Mouse (Mus musculus): ENCODE data around the gene Stxbp6. TPM values are rescaled to one million over a fixed set of nuclear protein-coding genes. Genes with fewer than 3 reads are reported as not detected.
A peak's percentile ranks its signal among the peaks of the same experiment; 100 is the strongest.

Gene Stxbp6
- polyA plus RNA-seq, 2 experiments, result 10.2 to 14.9 TPM

DNA sequence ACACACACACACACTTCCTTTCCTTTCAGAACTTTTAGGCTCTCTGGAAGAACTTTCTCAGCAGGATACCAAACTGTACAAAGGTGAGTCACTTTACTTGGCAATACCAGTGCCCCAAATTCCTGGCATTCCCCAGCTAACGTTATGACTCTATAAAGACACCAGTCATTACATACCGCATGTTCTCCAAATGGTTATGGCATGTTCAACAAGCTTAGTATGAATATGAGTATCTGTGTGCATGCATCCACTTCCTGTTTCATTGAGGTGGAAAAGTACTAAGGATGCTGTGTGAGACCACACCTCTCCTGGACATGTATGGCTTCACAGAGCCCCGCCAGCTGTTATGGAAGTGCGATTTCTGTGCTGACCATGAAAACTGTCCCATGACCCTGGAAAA, 27.3 kb downstream of the Stxbp6 start:
- Histone ChIP-seq H3K4me2 (replicated peaks; ENCODE audit: low read depth, low read length, severe bottlenecking) (no peak overlapping the region), H3K9me3 (ENCODE audit: control insufficient read depth, low read length) (no peaks in the 10 kb centered on the region), H3K27ac (replicated peaks; ENCODE audit: low read depth, low read length) (no peak overlapping the region), H3K4me1 (ENCODE audit: control insufficient read depth, insufficient read depth, low read length) (peaks cover 15% of the 10 kb centered on the region), H3K36me3 (ENCODE audit: control insufficient read depth, insufficient read depth, low read length) (no peaks in the 10 kb centered on the region), H3K9ac (ENCODE audit: low read depth, low read length, severe bottlenecking) (no peak overlapping the region), H3K4me3 (replicated peaks; ENCODE audit: low read length) (no peak overlapping the region), H3K27me3 (ENCODE audit: control insufficient read depth, insufficient read depth, low read length) (no peaks in the 10 kb centered on the region)
- WGBS, result 37% methylated on average over 4 of the region's 4 CpGs
- DNase-seq (ENCODE audit: low spot score) (peak; percentile 29), ATAC-seq (ENCODE audit: low FRiP score, low read depth) (peak; percentile 63)
- TF ChIP-seq POLR2A (IDR thresholded peaks at IDR 0.05; ENCODE audit: borderline replicate concordance, extremely low read depth, insufficient read depth, insufficient read length), result no peak

DNA sequence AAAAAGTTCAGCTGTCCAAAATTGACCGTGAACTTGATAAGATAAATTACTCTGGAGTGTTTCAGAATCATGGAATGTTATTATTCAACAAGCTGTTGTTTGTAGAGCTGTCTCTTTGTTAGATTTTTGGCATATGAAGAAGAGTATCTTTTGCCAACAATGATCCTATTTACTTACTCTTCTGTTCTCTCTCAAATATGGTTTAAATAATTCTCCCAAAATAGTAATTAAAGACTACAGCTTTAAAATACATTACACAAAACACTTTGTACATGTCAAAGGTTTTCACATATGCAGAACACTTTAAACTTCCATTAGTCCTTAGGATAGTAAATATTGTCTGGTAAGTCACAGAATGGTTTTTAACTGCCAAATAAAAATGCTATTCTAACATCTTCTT, 29.9 kb downstream of the Stxbp6 start:
- no peaks in the 10 kb centered on the region for H3K36me3 ChIP-seq (ENCODE audit: control insufficient read depth, insufficient read depth, low read length)
- no peak for ATAC-seq (ENCODE audit: low FRiP score, low read depth)
- H3K9ac ChIP-seq (ENCODE audit: low read depth, low read length, severe bottlenecking), result no peak overlapping the region
- no peaks in the 10 kb centered on the region for H3K27me3 ChIP-seq (ENCODE audit: control insufficient read depth, insufficient read depth, low read length)
- no peak overlapping the region for H3K27ac ChIP-seq (replicated peaks; ENCODE audit: low read depth, low read length)
- WGBS, result 84% methylated on average over 1 of the region's 1 CpGs
- no peak for DNase-seq (ENCODE audit: low spot score)
- no peak overlapping the region for H3K4me3 ChIP-seq (replicated peaks; ENCODE audit: low read length)
- no peak for TF ChIP-seq POLR2A (IDR thresholded peaks at IDR 0.05; ENCODE audit: borderline replicate concordance, extremely low read depth, insufficient read depth, insufficient read length)
- H3K4me2 ChIP-seq (replicated peaks; ENCODE audit: low read depth, low read length, severe bottlenecking), result no peak overlapping the region
- H3K4me1 ChIP-seq (ENCODE audit: control insufficient read depth, insufficient read depth, low read length), result peaks cover 15% of the 10 kb centered on the region
- no peaks in the 10 kb centered on the region for H3K9me3 ChIP-seq (ENCODE audit: control insufficient read depth, low read length)

DNA sequence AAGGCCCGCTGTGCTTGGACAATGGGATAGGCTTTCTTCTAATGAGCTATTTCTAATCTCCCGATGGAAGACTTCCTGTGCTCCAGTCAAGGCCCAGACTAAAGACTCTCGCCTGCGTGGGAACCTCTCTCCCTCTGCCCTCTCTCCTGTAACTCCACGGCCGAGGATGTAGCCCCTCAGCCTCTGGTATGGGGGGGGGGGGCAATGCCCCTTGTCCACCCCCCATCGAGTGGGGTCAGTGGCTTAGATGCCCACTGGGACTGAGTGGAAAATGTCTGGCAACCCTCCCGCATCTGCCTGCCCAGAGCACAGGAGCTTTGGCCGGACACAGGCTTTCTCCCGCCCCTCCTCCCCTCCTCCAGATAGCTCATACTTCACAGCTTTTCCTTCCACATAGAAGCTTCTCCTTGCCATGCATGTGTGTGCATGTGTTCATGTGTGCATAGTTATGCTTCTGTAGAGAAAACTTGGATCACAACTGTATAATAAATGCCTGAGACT, 31.9 kb downstream of the Stxbp6 start:
- no peak overlapping the region for H3K4me2 ChIP-seq (replicated peaks; ENCODE audit: low read depth, low read length, severe bottlenecking)
- no peaks in the 10 kb centered on the region for H3K27me3 ChIP-seq (ENCODE audit: control insufficient read depth, insufficient read depth, low read length)
- peaks cover 15% of the 10 kb centered on the region for H3K4me1 ChIP-seq (ENCODE audit: control insufficient read depth, insufficient read depth, low read length)
- DNase-seq (ENCODE audit: low spot score), result no peak
- H3K9me3 ChIP-seq (ENCODE audit: control insufficient read depth, low read length), result no peaks in the 10 kb centered on the region
- ATAC-seq (ENCODE audit: low FRiP score, low read depth), result no peak
- no peak overlapping the region for H3K9ac ChIP-seq (ENCODE audit: low read depth, low read length, severe bottlenecking)
- no peaks in the 10 kb centered on the region for H3K36me3 ChIP-seq (ENCODE audit: control insufficient read depth, insufficient read depth, low read length)
- TF ChIP-seq POLR2A (IDR thresholded peaks at IDR 0.05; ENCODE audit: borderline replicate concordance, extremely low read depth, insufficient read depth, insufficient read length), result no peak
- no peak overlapping the region for H3K27ac ChIP-seq (replicated peaks; ENCODE audit: low read depth, low read length)
- WGBS, result 81% methylated on average over 10 of the region's 10 CpGs
- no peak overlapping the region for H3K4me3 ChIP-seq (replicated peaks; ENCODE audit: low read length)

DNA sequence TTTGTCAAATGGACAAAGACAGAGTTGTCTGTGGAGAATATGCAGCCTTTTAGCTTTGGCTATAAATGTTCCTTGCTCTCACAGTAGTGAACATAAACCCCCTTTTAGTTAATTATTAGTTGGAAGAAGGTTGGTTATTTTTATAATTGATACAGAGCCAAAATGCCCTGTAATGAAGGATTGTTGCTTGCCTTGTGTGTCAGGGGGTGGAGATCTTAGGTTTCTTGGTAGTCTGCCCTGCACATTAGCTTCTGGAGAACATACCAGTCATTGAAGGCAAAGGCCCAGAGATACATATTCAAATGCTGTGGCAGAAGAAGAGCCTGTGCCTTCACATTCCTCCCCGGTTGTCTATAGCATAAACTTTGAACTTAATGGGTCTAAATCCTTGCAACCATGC, 37.0 kb downstream of the Stxbp6 start:
- H3K36me3 ChIP-seq (ENCODE audit: control insufficient read depth, insufficient read depth, low read length), result no peaks in the 10 kb centered on the region
- H3K27me3 ChIP-seq (ENCODE audit: control insufficient read depth, insufficient read depth, low read length), result no peaks in the 10 kb centered on the region
- no peaks in the 10 kb centered on the region for H3K9me3 ChIP-seq (ENCODE audit: control insufficient read depth, low read length)
- WGBS, result 65% methylated on average over 1 of the region's 1 CpGs
- H3K4me1 ChIP-seq (ENCODE audit: control insufficient read depth, insufficient read depth, low read length), result no peaks in the 10 kb centered on the region
- no peak for TF ChIP-seq POLR2A (IDR thresholded peaks at IDR 0.05; ENCODE audit: borderline replicate concordance, extremely low read depth, insufficient read depth, insufficient read length)
- no peak overlapping the region for H3K4me2 ChIP-seq (replicated peaks; ENCODE audit: low read depth, low read length, severe bottlenecking)
- ATAC-seq (ENCODE audit: low FRiP score, low read depth) (no peak), DNase-seq (ENCODE audit: low spot score) (no peak)
- H3K9ac ChIP-seq (ENCODE audit: low read depth, low read length, severe bottlenecking), result no peak overlapping the region
- no peak overlapping the region for H3K4me3 ChIP-seq (replicated peaks; ENCODE audit: low read length)
- no peak overlapping the region for H3K27ac ChIP-seq (replicated peaks; ENCODE audit: low read depth, low read length)

DNA sequence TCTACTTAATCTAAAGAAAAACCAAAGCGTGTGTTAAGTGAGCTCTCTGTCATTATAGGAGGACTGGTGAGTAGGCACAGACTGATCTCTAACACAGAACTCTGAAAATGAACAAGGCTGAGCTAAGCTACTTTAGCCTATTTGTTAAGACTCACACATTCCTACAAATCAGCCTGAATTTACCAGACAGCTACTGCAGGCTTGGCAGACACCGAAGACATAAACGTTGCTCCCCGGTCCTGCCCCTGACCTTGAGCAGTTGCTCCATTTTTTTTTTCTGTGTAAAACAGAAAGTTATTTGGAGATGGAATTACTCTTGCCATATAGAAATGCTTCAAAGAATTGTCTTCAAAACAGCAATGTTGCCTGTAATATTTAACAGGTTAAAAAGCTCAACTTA, 37.4 kb downstream of the Stxbp6 start:
- H3K27me3 ChIP-seq (ENCODE audit: control insufficient read depth, insufficient read depth, low read length), result no peaks in the 10 kb centered on the region
- H3K4me3 ChIP-seq (replicated peaks; ENCODE audit: low read length), result no peak overlapping the region
- H3K36me3 ChIP-seq (ENCODE audit: control insufficient read depth, insufficient read depth, low read length), result no peaks in the 10 kb centered on the region
- H3K27ac ChIP-seq (replicated peaks; ENCODE audit: low read depth, low read length), result no peak overlapping the region
- 54% methylated on average over 4 of the region's 4 CpGs for WGBS
- no peak for ATAC-seq (ENCODE audit: low FRiP score, low read depth)
- DNase-seq (ENCODE audit: low spot score), result no peak
- no peaks in the 10 kb centered on the region for H3K9me3 ChIP-seq (ENCODE audit: control insufficient read depth, low read length)
- no peak overlapping the region for H3K9ac ChIP-seq (ENCODE audit: low read depth, low read length, severe bottlenecking)
- TF ChIP-seq POLR2A (IDR thresholded peaks at IDR 0.05; ENCODE audit: borderline replicate concordance, extremely low read depth, insufficient read depth, insufficient read length), result no peak
- no peaks in the 10 kb centered on the region for H3K4me1 ChIP-seq (ENCODE audit: control insufficient read depth, insufficient read depth, low read length)
- H3K4me2 ChIP-seq (replicated peaks; ENCODE audit: low read depth, low read length, severe bottlenecking), result no peak overlapping the region

DNA sequence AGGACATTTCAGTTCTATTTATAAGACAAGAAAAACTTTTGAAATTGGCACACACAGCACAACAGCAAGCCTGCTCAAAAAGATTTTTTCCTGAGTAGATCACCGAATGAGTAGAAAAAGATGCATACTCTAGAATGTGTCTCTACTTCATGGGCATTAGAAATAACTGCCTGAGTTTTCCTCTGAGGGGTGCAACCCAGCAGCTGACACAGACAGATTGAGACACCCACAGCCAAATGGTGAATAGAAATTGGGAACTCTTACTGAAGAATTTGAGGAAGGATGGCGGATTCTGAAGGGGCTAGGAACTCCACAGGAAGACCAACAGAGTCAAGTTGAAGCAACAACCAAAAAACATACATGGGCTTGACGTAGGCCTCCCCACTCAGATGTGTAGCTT, 43.8 kb downstream of the Stxbp6 start:
- Histone ChIP-seq H3K9ac (ENCODE audit: low read depth, low read length, severe bottlenecking) (no peak overlapping the region), H3K9me3 (ENCODE audit: control insufficient read depth, low read length) (no peaks in the 10 kb centered on the region), H3K27me3 (ENCODE audit: control insufficient read depth, insufficient read depth, low read length) (no peaks in the 10 kb centered on the region), H3K36me3 (ENCODE audit: control insufficient read depth, insufficient read depth, low read length) (no peaks in the 10 kb centered on the region), H3K4me3 (replicated peaks; ENCODE audit: low read length) (no peak overlapping the region), H3K4me1 (ENCODE audit: control insufficient read depth, insufficient read depth, low read length) (no peaks in the 10 kb centered on the region), H3K4me2 (replicated peaks; ENCODE audit: low read depth, low read length, severe bottlenecking) (no peak overlapping the region), H3K27ac (replicated peaks; ENCODE audit: low read depth, low read length) (no peak overlapping the region)
- DNase-seq (ENCODE audit: low spot score) (no peak), ATAC-seq (ENCODE audit: low FRiP score, low read depth) (no peak)
- 92% methylated on average over 3 of the region's 3 CpGs for WGBS
- TF ChIP-seq POLR2A (IDR thresholded peaks at IDR 0.05; ENCODE audit: borderline replicate concordance, extremely low read depth, insufficient read depth, insufficient read length), result no peak

All from limb, embryonic 14.5 days (tissue).